Mouse (Mus musculus) liver, postnatal 0 days (tissue): ENCODE data around the gene Lipc.

ENCODE experiments used
- CTCF ChIP-seq: sonication (generic); IDR thresholded peaks from 2 replicates; pipeline ENCODE4 v1.5.1; 2016; ENCODE audit warnings: antibody characterized with exemption, low read depth
- EP300 ChIP-seq: IDR thresholded peaks from 2 replicates; pipeline ENCODE4 v1.6.1; 2016; ENCODE audit warnings: antibody characterized with exemption, low read depth, mild to moderate bottlenecking

DNA sequence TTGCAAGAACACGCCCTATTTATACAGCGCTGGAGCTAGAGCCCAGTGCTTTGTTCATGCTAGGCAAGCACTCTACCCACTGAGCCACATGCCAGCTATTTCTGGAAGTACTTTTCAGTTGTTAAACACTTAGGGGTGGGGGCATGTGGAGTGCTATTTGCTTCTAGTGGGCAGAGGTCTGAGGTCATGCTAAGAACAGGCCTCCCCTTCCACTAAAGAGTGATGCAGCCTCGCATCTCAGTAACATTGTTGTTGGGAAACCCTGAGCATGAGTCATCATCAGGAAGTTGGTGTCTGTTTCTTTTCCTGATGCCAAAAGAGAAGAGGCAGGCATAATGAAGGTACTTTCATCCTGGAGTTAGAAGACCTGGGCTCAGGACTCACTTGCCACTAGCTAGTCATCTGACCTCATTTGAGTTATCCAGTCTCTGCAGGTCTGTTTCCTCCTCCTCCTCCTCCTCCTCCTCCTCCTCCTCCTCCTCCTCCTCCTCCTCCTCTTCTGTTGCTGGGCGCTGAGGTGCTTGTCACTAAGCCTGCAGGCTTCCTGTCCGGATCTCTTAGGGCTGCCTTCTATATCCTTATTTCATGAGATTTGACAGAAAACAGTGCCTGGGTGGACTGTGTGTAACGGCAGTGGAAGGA, 109.6 kb downstream of the Lipc start:
- TF ChIP-seq EP300: peak; percentile 22; the same call in 1 of the 2 replicates
- TF ChIP-seq CTCF: no peak
